Mouse (Mus musculus) megakaryocyte, embryonic 14.5 days (primary cell): ENCODE results near the gene Peli2.

Experiments used
- FLI1 ChIP-seq: IDR thresholded peaks from 2 replicates; pipeline ENCODE4 v1.6.1; 2012; ENCODE audit warnings: low read length, inconsistent platforms, mixed read lengths
- GATA1 ChIP-seq: IDR thresholded peaks from 3 replicates; pipeline ENCODE4 v1.6.1; 2012; ENCODE audit warnings: mixed read lengths, low read length, inconsistent platforms, borderline replicate concordance

GRCm38 (mm10) chr14:48200788-48201187, 80.2 kb downstream of the Peli2 start:
- TF ChIP-seq FLI1 (no peak), GATA1 (no peak)
